Mouse (Mus musculus) heart, embryonic 14.5 days (tissue): ENCODE results near the gene Mrpl54. TPM values are rescaled to one million over a fixed set of nuclear protein-coding genes. Genes with fewer than 3 reads are reported as not detected.

ENCODE experiments used
- ATAC-seq: fragments of 200-750 bp; cut with Nextera tagmentation; 2 replicates; pipeline ENCODE4 v1.8.0; 2017; ENCODE audit warnings: low read depth, moderate TSS enrichment; ENCODE audit not compliant: insufficient number of reproducible peaks, insufficient read depth, low FRiP score
- H3K27ac ChIP-seq, 2 experiments: fragments of 200-500 bp in 1 of 2; fragments of 300-500 bp in 1 of 2; sonication (generic) in 1 of 2; replicated peaks in 1 of 2; 2 replicates each; pipeline ENCODE4 v1.5.1; 2012 to 2014; ENCODE audit warnings: low read depth in 2 of 2, low read length in 2 of 2, control low read depth in 1 of 2, mild to moderate bottlenecking in 1 of 2, mixed read lengths in 1 of 2; ENCODE audit not compliant: control insufficient read depth in 1 of 2, insufficient read depth in 1 of 2
- H3K27me3 ChIP-seq: fragments of 300-500 bp; sonication (generic); 2 replicates; pipeline ENCODE4 v1.6.1; 2014; ENCODE audit warnings: mild to moderate bottlenecking, low read length, control low read depth; ENCODE audit not compliant: control insufficient read depth, insufficient read depth
- H3K36me3 ChIP-seq: fragments of 300-500 bp; sonication (generic); 2 replicates; pipeline ENCODE4 v1.6.1; 2014; ENCODE audit warnings: mild to moderate bottlenecking, control low read depth, low read length, mixed read lengths; ENCODE audit not compliant: control insufficient read depth, insufficient read depth
- H3K4me1 ChIP-seq, 2 experiments: fragments of 200-500 bp in 1 of 2; fragments of 300-500 bp in 1 of 2; sonication (generic) in 1 of 2; 2 replicates each; pipeline ENCODE4 v1.6.1; 2012 to 2014; ENCODE audit warnings: low read length in 2 of 2, control low read depth in 1 of 2, mixed read lengths in 1 of 2; ENCODE audit not compliant: control insufficient read depth in 2 of 2, insufficient read depth in 2 of 2
- H3K4me2 ChIP-seq: fragments of 300-500 bp; sonication (generic); 2 replicates; pipeline ENCODE4 v1.6.1; 2014; ENCODE audit warnings: mild to moderate bottlenecking, low read length
- H3K4me3 ChIP-seq, 2 experiments: fragments of 200-500 bp in 1 of 2; fragments of 300-500 bp in 1 of 2; sonication (generic) in 1 of 2; 2 replicates each; pipeline ENCODE4 v1.5.1; 2012 to 2014; ENCODE audit warnings: low read length in 2 of 2, mild to moderate bottlenecking in 2 of 2, control low read depth in 1 of 2, low read depth in 1 of 2, moderate library complexity in 1 of 2; ENCODE audit not compliant: control insufficient read depth in 1 of 2, insufficient read depth in 1 of 2
- H3K9ac ChIP-seq: fragments of 300-500 bp; sonication (generic); 2 replicates; pipeline ENCODE4 v1.6.1; 2014; ENCODE audit warnings: mild to moderate bottlenecking, low read length
- H3K9me3 ChIP-seq: fragments of 300-500 bp; sonication (generic); 2 replicates; pipeline ENCODE4 v1.6.1; 2016; ENCODE audit warnings: low read length, control low read depth; ENCODE audit not compliant: control insufficient read depth
- WGBS: fragments of 180-500 bp; shearing (Covaris S2); extraction: QIAGEN DNeasy Blood & Tissue Kit; methylation state at CpG from one replicate; pipeline ENCODE4 v1.1.7; 2014; 5-methylcytosine and 5-hydroxymethylcytosine counted together
- polyA plus RNA-seq: library from polyadenylated mRNA; unstranded; fragments of >200 nt; fragmentation: Nextera tagmentation; extraction: Ambion mirVana; gene quantifications from 2 replicates; pipeline ENCODE4 v1.2.1, GENCODE M21; 2014

The Mrpl54 gene
- polyA plus RNA-seq, result 274 and 298 TPM in 2 replicates

GRCm38 (mm10) chr10:81266211-81267105 lies at the start of gene Mrpl54, which contains the start of gene Apba3:
TSS of gene Mrpl54 (minus strand) at chr10:81266934.
TSS of gene Apba3 (plus strand) at chr10:81266960.
- peak; percentile 90 for ATAC-seq

DNA sequence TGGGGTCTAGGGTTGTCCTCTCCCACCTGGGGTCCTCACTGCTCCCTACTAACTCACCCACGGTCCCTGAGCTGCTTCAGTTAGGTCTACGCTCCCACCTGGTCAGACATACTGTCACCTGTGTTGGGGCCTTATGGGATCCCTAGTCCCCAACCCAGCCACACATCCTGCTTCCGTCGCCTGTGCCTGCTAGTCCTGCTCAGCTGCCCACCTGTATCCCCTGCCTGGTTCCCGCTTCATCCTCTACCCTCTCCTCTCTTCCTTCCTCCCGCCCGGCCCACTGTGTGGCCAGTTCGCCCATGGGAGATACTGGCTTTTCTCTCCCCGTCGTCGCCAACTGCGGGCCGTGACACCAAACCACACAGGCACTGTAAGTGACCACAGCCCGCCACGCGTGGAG lies 48.9 kb upstream of the Mrpl54 start:
- no peak overlapping the region for H3K27ac ChIP-seq
- H3K4me3 ChIP-seq, result no peak overlapping the region
- H3K27me3 ChIP-seq, result no peaks in the 10 kb centered on the region
- no peaks in the 10 kb centered on the region for H3K9me3 ChIP-seq
- 87% methylated on average over 16 of the region's 16 CpGs for WGBS
- no peak for ATAC-seq
- no peak overlapping the region for H3K4me2 ChIP-seq
- H3K36me3 ChIP-seq, result peaks cover 68% of the 10 kb centered on the region
- peaks cover 24 to 27% of the 10 kb centered on the region in 2 experiments for H3K4me1 ChIP-seq
- no peak overlapping the region for H3K9ac ChIP-seq

More at GRCm38 (mm10) chr10:81266211-81267105, at the start of gene Mrpl54, which contains the start of gene Apba3:
- Histone ChIP-seq H3K27me3 (no peaks in the 10 kb centered on the region), H3K9me3 (no peaks in the 10 kb centered on the region), H3K4me1 (peaks cover 9 to 13% of the 10 kb centered on the region in 2 experiments), H3K36me3 (peaks cover 58% of the 10 kb centered on the region), H3K27ac (peak within 1 kb of the TSS; percentile 74 to 93), H3K4me3 (peak within 1 kb of the TSS; percentile 79 to 80), H3K9ac (peak within 1 kb of the TSS; percentile 88), H3K4me2 (peak within 1 kb of the TSS; percentile 91)
- under 1% methylated on average over 48 of the region's 48 CpGs for WGBS

DNA sequence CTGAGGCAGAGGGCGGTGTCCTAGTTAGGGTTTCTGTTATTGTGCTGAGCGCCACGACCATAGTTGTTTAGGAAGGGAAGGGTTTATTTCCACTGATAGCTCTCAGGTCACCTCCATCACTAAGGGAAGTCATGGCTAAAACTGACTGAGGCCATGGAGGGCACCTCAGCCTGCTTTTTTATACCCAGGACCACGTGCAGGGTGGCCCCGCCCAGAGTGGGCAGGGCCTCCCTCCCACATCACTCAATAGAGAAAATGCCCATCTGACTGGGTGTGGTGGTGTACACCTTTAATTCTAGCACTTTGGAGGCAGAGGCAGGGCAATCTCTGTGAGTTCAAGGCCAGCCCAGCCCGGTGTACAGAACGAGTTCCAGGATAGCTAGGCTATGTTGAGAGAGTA lies 47.5 kb upstream of the Mrpl54 start:
- no peak overlapping the region for H3K4me3 ChIP-seq
- peaks cover 81% of the 10 kb centered on the region for H3K36me3 ChIP-seq
- H3K27me3 ChIP-seq, result no peaks in the 10 kb centered on the region
- ATAC-seq, result no peak
- H3K9me3 ChIP-seq, result no peaks in the 10 kb centered on the region
- H3K4me2 ChIP-seq, result no peak overlapping the region
- WGBS, result 79% methylated on average over 7 of the region's 7 CpGs
- H3K27ac ChIP-seq, result no peak overlapping the region
- no peak overlapping the region for H3K9ac ChIP-seq
- peaks cover 17 to 19% of the 10 kb centered on the region in 2 experiments for H3K4me1 ChIP-seq

- ATAC-seq, result no peak
- no peak overlapping the region for H3K4me3 ChIP-seq
Observed at GRCm38 (mm10) chr10:81313581-81313980, 46.8 kb upstream of the Mrpl54 start.

GRCm38 (mm10) chr10:81309571-81309970 lies 42.8 kb upstream of the Mrpl54 start:
- Histone ChIP-seq H3K4me3 (no peak overlapping the region), H3K27ac (no peak overlapping the region), H3K9ac (no peak overlapping the region), H3K36me3 (peaks cover 91% of the 10 kb centered on the region), H3K9me3 (no peaks in the 10 kb centered on the region), H3K4me1 (peaks cover 0 to 5% of the 10 kb centered on the region in 2 experiments; a peak in 1 of 4 replicates), H3K4me2 (no peak overlapping the region), H3K27me3 (no peaks in the 10 kb centered on the region)
- WGBS, result 89% methylated on average over 5 of the region's 5 CpGs
- ATAC-seq, result no peak

More at GRCm38 (mm10) chr10:81313581-81313980, 46.8 kb upstream of the Mrpl54 start:
- Histone ChIP-seq H3K4me1 (peaks cover 11 to 13% of the 10 kb centered on the region in 2 experiments; a peak in 3 of 4 replicates), H3K4me2 (no peak overlapping the region), H3K27ac (no peak overlapping the region), H3K9me3 (no peaks in the 10 kb centered on the region), H3K36me3 (peaks cover 86% of the 10 kb centered on the region), H3K27me3 (no peaks in the 10 kb centered on the region), H3K9ac (no peak overlapping the region)
- 93% methylated on average over 13 of the region's 13 CpGs for WGBS

- H3K4me2 ChIP-seq, result no peak overlapping the region
- no peak for ATAC-seq
- peaks cover 66% of the 10 kb centered on the region for H3K36me3 ChIP-seq
- peaks cover 14 to 30% of the 10 kb centered on the region in 2 experiments for H3K4me1 ChIP-seq
- no peaks in the 10 kb centered on the region for H3K27me3 ChIP-seq
- H3K4me3 ChIP-seq, result no peak overlapping the region
- no peaks in the 10 kb centered on the region for H3K9me3 ChIP-seq
- WGBS, result 91% methylated on average over 21 of the region's 21 CpGs
- H3K9ac ChIP-seq, result no peak overlapping the region
- no peak overlapping the region for H3K27ac ChIP-seq
Observed at GRCm38 (mm10) chr10:81306837-81307682, 40.3 kb upstream of the Mrpl54 start.

DNA sequence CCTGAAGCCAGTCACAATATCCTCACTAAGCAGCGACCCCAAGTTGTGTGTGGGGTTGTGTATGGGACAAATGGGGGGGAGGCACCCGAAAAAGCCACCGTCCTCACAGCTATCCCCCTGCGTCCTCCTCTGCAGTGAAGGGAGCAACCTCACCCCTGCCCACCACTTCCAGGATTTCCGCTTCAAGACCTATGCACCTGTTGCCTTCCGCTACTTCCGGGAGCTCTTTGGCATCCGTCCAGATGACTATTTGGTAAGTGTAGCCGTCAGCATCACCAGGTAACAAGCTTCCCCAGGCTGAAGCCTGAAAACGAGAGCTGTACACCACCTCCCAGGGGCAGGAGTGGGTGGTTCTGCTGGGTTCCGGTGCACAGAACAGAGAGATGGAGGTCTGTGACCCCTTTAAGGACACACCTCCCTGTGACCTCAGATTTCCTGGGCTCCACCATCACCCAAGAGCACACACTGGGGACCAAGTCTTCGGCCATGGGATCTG lies 39.5 kb upstream of the Mrpl54 start:
- Histone ChIP-seq H3K9me3 (no peaks in the 10 kb centered on the region), H3K4me2 (no peak overlapping the region), H3K4me3 (no peak overlapping the region), H3K36me3 (peaks cover 58% of the 10 kb centered on the region), H3K27ac (no peak overlapping the region), H3K4me1 (peaks cover 18 to 36% of the 10 kb centered on the region in 2 experiments), H3K27me3 (no peaks in the 10 kb centered on the region), H3K9ac (no peak overlapping the region)
- 93% methylated on average over 12 of the region's 12 CpGs for whole genome bisulfite sequencing
- ATAC-seq, result no peak
